Mouse (Mus musculus) forebrain, embryonic 16.5 days (tissue): ENCODE results near the gene Copz1. TPM values are rescaled to one million over a fixed set of nuclear protein-coding genes. Genes with fewer than 3 reads are reported as not detected.

Source experiments
- ATAC-seq: fragments of 200-750 bp; cut with Nextera tagmentation; 2 replicates; pipeline ENCODE4 v1.8.0; 2017; ENCODE audit warnings: mild to moderate bottlenecking, moderate library complexity
- H3K27ac ChIP-seq: fragments of 300-500 bp; sonication (generic); 2 replicates; pipeline ENCODE4 v1.5.1; 2014; ENCODE audit warnings: low read length, control low read depth
- H3K27me3 ChIP-seq: fragments of 300-500 bp; sonication (generic); replicated peaks from 2 replicates; pipeline ENCODE4 v1.6.1; 2014; ENCODE audit warnings: low read length; ENCODE audit not compliant: control insufficient read depth, insufficient read depth
- H3K36me3 ChIP-seq: fragments of 300-500 bp; sonication (generic); 2 replicates; pipeline ENCODE4 v1.6.1; 2014; ENCODE audit not compliant: control insufficient read depth, insufficient read depth
- H3K4me1 ChIP-seq: fragments of 300-500 bp; sonication (generic); replicated peaks from 2 replicates; pipeline ENCODE4 v1.6.1; 2014; ENCODE audit warnings: low read length; ENCODE audit not compliant: control insufficient read depth, insufficient read depth
- H3K4me2 ChIP-seq: fragments of 300-500 bp; sonication (generic); 2 replicates; pipeline ENCODE4 v1.6.1; 2014; ENCODE audit warnings: mild to moderate bottlenecking, low read length, control low read depth
- H3K4me3 ChIP-seq: fragments of 300-500 bp; sonication (generic); replicated peaks from 2 replicates; pipeline ENCODE4 v1.5.1; 2014; ENCODE audit warnings: mild to moderate bottlenecking, low read length, control low read depth
- H3K9ac ChIP-seq: fragments of 300-500 bp; sonication (generic); replicated peaks from 2 replicates; pipeline ENCODE4 v1.6.1; 2014; ENCODE audit warnings: low read depth, low read length, control low read depth
- H3K9me3 ChIP-seq: fragments of 300-500 bp; sonication (generic); 2 replicates; pipeline ENCODE4 v1.6.1; 2016; ENCODE audit warnings: low read length; ENCODE audit not compliant: control insufficient read depth
- WGBS: fragments of 180-500 bp; shearing (Covaris S2); extraction: QIAGEN DNeasy Blood & Tissue Kit; methylation state at CpG from one replicate; pipeline ENCODE4 v1.1.7; 2014; 5-methylcytosine and 5-hydroxymethylcytosine counted together
- polyA plus RNA-seq: library from polyadenylated mRNA; unstranded; fragments of >200 nt; fragmentation: Nextera tagmentation; extraction: Ambion mirVana; gene quantifications from 2 replicates; pipeline ENCODE4 v1.2.1, GENCODE M21; 2015

Gene Copz1
- polyA plus RNA-seq, 1 experiment from 2014 or later: 221 TPM

DNA sequence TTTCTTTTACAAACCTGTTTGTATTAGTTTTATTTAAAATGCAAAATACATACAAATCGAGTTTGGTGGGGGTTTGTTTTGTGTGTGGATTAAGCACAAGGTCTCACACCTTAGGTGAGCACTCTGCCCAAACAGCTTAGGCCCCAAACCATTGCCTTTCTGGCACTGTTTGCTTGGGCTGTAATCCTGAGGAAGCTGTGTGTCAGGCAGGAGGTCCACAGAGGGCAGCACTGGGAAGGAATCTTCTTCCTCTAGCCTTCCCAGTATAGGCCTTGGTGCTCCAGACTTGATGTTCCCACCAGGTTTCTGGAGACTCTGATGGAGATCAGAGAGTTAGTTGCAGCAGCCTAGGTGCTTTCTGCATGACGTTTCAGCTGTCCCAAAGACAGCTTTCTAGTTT lies 12.1 kb downstream of the Copz1 start:
- no peaks in the 10 kb centered on the region for H3K36me3 ChIP-seq
- peaks cover 13% of the 10 kb centered on the region for H3K4me1 ChIP-seq
- no peak overlapping the region for H3K9ac ChIP-seq
- 40% methylated on average over 2 of the region's 2 CpGs for WGBS
- no peaks in the 10 kb centered on the region for H3K9me3 ChIP-seq
- no peak overlapping the region for H3K4me2 ChIP-seq
- H3K4me3 ChIP-seq: no peak overlapping the region
- H3K27me3 ChIP-seq: no peaks in the 10 kb centered on the region
- no peak overlapping the region for H3K27ac ChIP-seq
- ATAC-seq: no peak

DNA sequence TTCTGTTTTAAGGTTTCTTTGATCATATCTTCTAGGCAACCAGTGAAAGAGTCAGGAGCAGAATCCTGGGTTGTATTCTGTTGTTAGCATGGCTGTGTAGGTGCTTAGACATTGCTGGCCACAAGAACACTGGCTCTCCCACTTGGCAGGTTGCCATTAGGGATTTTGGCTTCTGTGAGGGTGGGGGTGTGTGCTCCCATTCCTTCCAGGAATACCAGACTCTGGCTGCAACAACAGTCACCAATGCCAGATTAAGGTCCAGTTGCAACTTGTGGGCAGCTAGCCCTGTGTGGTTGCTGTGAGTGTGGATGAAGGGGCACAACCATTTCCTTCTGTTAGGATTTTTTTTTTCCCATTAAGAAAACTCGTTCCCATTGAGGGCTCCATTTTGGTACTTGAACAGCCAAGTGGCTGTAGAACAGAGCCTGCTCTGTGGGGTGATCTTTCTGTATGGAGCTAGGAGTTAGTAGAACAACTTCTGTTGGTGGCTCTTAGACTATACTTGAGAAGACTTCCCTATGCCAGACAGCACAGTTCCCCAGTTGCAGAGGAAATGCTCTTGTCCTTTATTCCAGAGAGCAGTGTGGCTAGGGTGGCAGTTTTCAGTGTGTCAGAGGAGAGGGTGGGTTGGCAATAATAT lies 13.4 kb downstream of the Copz1 start:
- ATAC-seq: peak; percentile 84
- Histone ChIP-seq H3K4me1 (peaks cover 13% of the 10 kb centered on the region), H3K4me3 (no peak overlapping the region), H3K9ac (no peak overlapping the region), H3K9me3 (no peaks in the 10 kb centered on the region), H3K36me3 (no peaks in the 10 kb centered on the region), H3K27me3 (no peaks in the 10 kb centered on the region), H3K27ac (peak overlapping the region; percentile 61), H3K4me2 (no peak overlapping the region)
- WGBS: 30% methylated on average over 1 of the region's 1 CpGs

DNA sequence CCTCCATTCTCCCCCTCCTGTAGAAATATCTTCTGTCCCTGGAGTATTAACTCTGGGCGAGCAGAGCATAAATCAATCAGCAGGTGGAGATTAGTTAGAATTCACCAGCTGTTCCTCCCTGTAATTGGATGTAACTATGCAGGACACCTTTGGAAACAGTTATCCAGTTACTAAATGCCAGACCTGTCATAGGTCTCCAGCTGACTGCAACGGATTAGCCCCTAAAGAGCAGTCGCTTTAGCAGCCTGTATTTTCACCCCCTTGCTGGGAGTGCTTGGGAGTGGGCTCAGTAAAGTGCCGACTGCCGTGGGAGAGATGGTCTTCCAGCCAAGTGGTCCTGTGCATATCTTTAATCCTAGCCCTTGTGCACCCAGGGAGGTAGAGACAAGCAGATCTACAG lies 17.1 kb downstream of the Copz1 start:
- Histone ChIP-seq H3K36me3 (peaks cover 15% of the 10 kb centered on the region), H3K4me1 (peaks cover 13% of the 10 kb centered on the region), H3K9ac (no peak overlapping the region; the same call in 1 of the 2 replicates), H3K27ac (no peak overlapping the region), H3K4me3 (no peak overlapping the region), H3K4me2 (no peak overlapping the region), H3K27me3 (no peaks in the 10 kb centered on the region), H3K9me3 (no peaks in the 10 kb centered on the region)
- ATAC-seq: no peak
- 42% methylated on average over 5 of the region's 5 CpGs for WGBS

DNA sequence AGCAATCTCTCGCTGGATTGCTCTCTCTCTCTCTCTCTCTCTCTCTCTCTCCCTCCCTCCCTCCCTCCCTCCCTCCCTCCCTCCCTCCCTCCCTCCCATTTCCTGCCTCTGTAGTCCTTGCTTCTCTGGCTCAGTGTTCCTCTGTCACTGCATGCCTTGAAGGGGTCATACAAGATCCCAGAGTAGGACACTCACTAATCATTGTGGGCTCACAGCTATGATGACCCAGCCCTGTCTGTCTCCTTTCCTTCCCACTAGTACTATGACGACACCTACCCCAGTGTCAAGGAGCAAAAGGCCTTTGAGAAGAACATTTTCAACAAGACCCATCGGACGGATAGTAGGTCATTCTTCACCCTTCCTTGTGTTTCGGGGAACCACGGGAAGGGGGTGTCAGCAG lies 17.9 kb downstream of the Copz1 start:
- Histone ChIP-seq H3K36me3 (peaks cover 15% of the 10 kb centered on the region), H3K27ac (no peak overlapping the region), H3K9me3 (no peaks in the 10 kb centered on the region), H3K27me3 (no peaks in the 10 kb centered on the region), H3K4me1 (peaks cover 8% of the 10 kb centered on the region), H3K9ac (no peak overlapping the region), H3K4me2 (no peak overlapping the region), H3K4me3 (no peak overlapping the region)
- WGBS: 82% methylated on average over 6 of the region's 6 CpGs
- no peak for ATAC-seq

DNA sequence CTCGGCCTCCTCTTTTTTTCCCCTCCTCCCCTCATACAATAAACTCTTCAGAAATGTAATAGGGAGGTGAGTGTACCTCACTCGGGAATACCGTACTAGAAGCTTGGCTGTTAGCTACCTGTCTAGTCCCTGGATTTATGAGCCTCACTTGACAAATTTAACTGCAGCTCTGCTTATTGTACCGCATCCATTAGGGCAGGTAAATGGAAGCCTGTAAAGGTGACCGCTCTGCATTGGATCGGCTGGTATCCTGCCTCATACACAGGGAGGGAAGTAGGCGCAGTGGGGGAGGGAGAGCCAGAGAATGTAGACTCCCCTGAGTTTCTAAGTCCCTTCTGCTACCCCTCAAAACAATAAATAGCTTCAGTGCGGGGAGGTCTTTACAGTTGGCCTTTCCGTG lies 18.3 kb downstream of the Copz1 start:
- 97% methylated on average over 9 of the region's 9 CpGs for WGBS
- H3K27ac ChIP-seq: no peak overlapping the region
- peaks cover 4% of the 10 kb centered on the region for H3K4me1 ChIP-seq
- no peak overlapping the region for H3K4me2 ChIP-seq
- no peaks in the 10 kb centered on the region for H3K27me3 ChIP-seq
- no peaks in the 10 kb centered on the region for H3K9me3 ChIP-seq
- H3K4me3 ChIP-seq: no peak overlapping the region
- no peak for ATAC-seq
- no peak overlapping the region for H3K9ac ChIP-seq
- H3K36me3 ChIP-seq: peaks cover 15% of the 10 kb centered on the region

DNA sequence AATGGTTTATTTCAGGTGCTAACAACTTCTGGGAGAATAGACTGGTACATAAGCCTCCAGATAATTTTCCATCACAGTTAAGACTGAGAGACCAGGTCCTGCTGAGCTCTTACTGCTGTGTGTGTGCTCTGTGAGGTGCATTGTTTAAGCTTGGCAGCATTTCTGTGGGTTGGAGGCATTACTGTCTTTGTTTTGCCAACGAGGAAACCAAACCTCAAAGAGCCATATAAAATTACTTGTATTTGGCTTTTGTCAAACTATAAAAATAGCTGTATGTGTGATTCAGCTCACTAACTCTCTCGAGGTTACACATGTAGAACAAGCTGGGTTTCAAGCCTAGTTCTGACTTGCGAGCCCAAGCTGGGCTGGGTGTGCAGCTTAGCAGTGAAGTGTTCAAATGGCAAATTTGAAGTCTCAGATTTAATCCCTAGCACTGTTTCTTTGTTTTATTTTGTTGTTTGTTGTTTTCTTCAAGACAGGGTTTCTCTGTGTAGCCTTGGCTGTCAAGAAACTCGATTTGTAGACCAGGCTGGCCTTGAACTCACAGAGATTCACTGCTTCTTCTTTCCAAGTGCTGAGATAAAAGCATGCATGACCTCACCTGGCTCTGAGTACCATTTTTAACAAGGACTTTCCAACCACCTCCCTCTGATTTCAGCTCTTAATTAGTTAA lies 20.3 kb downstream of the Copz1 start:
- WGBS: 60% methylated on average over 4 of the region's 4 CpGs
- no peak for ATAC-seq
- Histone ChIP-seq H3K27me3 (no peaks in the 10 kb centered on the region), H3K9me3 (no peaks in the 10 kb centered on the region), H3K36me3 (peaks cover 15% of the 10 kb centered on the region), H3K27ac (no peak overlapping the region), H3K9ac (no peak overlapping the region), H3K4me3 (no peak overlapping the region), H3K4me1 (peaks cover 9% of the 10 kb centered on the region), H3K4me2 (no peak overlapping the region)

DNA sequence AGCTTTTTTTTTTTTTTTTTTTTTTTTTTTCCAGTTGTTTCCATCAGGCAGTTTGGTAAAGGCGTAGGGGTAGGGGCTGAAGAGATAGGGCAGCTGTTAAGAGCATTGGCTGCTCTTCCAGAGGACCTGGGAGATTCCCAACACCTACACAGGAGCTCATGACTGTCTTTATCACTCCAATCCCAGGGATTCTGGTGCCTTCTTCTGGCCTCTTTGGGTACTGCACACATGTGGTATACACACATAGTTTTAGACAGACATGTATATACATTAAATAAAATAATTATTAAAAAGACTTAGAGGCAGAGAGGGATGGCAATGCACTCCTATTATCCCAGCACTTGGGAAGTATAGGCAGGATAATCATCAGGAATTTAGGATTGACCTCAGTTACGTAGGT lies 20.9 kb downstream of the Copz1 start:
- H3K4me3 ChIP-seq: no peak overlapping the region
- H3K4me1 ChIP-seq: peaks cover 15% of the 10 kb centered on the region
- H3K9ac ChIP-seq: no peak overlapping the region
- no peak overlapping the region for H3K4me2 ChIP-seq
- no peak overlapping the region for H3K27ac ChIP-seq
- no peaks in the 10 kb centered on the region for H3K27me3 ChIP-seq
- ATAC-seq: no peak
- no peaks in the 10 kb centered on the region for H3K9me3 ChIP-seq
- peaks cover 15% of the 10 kb centered on the region for H3K36me3 ChIP-seq
- 100% methylated on average over 2 of the region's 2 CpGs for WGBS

DNA sequence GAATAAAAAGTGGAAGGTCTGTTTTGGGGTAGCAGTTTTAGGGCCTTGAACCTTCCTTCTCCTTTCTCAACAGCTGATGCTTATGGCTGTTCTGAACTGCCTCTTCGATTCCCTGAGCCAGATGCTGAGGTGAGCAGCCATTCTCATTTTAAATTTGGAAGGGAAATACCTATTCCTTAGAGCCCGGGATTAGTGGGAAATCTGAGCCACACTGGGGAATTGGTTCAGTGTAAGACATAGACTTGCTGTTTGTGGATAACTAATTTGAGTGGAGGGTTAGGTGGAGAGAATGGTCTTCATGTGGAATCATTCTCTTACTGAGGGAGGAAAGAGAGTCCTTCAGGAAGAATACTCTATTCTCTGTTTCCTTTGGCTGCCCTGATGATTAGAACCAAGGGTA lies 22.1 kb downstream of the Copz1 start:
- H3K4me3 ChIP-seq: no peak overlapping the region
- H3K9ac ChIP-seq: no peak overlapping the region
- no peak overlapping the region for H3K4me2 ChIP-seq
- WGBS: 82% methylated on average over 2 of the region's 2 CpGs
- ATAC-seq: no peak
- H3K27ac ChIP-seq: no peak overlapping the region
- H3K4me1 ChIP-seq: peaks cover 28% of the 10 kb centered on the region
- peaks cover 15% of the 10 kb centered on the region for H3K36me3 ChIP-seq
- no peaks in the 10 kb centered on the region for H3K9me3 ChIP-seq
- no peaks in the 10 kb centered on the region for H3K27me3 ChIP-seq

DNA sequence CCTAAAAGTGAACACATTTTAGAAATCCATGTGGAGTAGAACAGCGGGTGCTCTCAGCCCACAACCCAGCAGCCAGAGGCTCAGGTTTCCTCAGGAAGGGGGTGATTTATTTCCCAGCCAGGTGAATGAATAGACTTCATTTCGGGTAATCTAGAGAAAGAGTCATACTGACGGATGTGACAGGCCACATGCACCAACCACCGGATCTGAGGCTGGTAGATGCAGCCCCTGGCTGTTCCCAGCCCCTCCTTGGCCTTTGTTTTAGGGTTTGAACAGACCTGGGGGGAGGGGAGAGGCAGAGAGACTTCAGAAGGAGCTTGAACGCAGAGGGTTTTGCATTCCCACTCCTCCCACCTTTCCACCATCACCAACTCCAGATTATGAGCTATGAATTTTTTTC lies 23.3 kb downstream of the Copz1 start:
- WGBS: 6% methylated on average over 5 of the region's 5 CpGs
- H3K9ac ChIP-seq: no peak overlapping the region
- peaks cover 40% of the 10 kb centered on the region for H3K4me1 ChIP-seq
- no peak for ATAC-seq
- H3K9me3 ChIP-seq: no peaks in the 10 kb centered on the region
- H3K27ac ChIP-seq: no peak overlapping the region
- H3K4me2 ChIP-seq: no peak overlapping the region
- H3K27me3 ChIP-seq: no peaks in the 10 kb centered on the region
- H3K36me3 ChIP-seq: peaks cover 15% of the 10 kb centered on the region
- no peak overlapping the region for H3K4me3 ChIP-seq
